Mouse (Mus musculus) kidney, postnatal 0 days (tissue): ENCODE data around the gene Gm20388. TPM values are rescaled to one million over a fixed set of nuclear protein-coding genes. Genes with fewer than 3 reads are reported as not detected.

Experiments
- ATAC-seq: fragments of 200-750 bp; cut with Nextera tagmentation; replicated peaks from 2 replicates; pipeline ENCODE4 v1.8.0; 2017; ENCODE audit warnings: low read depth, moderate number of reproducible peaks, moderate TSS enrichment, moderate library complexity; ENCODE audit not compliant: low FRiP score
- DNase-seq: peaks from one replicate; pipeline ENCODE4 v3.0.0-alpha.2; 2016; ENCODE audit warnings: low spot score
- H3K27ac ChIP-seq: fragments of 300-500 bp; sonication (generic); 2 replicates; pipeline ENCODE4 v1.5.1; 2014; ENCODE audit warnings: mild to moderate bottlenecking
- H3K27me3 ChIP-seq: fragments of 300-500 bp; sonication (generic); 2 replicates; pipeline ENCODE4 v1.6.1; 2014; ENCODE audit warnings: low read length, mixed read lengths; ENCODE audit not compliant: insufficient read depth
- H3K36me3 ChIP-seq: fragments of 300-500 bp; sonication (generic); 2 replicates; pipeline ENCODE4 v1.6.1; 2014; ENCODE audit warnings: low read length, mixed read lengths; ENCODE audit not compliant: insufficient read depth
- H3K4me1 ChIP-seq: fragments of 300-500 bp; sonication (generic); replicated peaks from 2 replicates; pipeline ENCODE4 v1.6.1; 2014; ENCODE audit warnings: antibody characterized with exemption, low read length, mixed read lengths; ENCODE audit not compliant: insufficient read depth
- H3K4me2 ChIP-seq: fragments of 300-500 bp; sonication (generic); 2 replicates; pipeline ENCODE4 v1.6.1; 2014; ENCODE audit warnings: mild to moderate bottlenecking, low read length, moderate library complexity, mixed read lengths
- H3K4me3 ChIP-seq: fragments of 300-500 bp; sonication (generic); replicated peaks from 2 replicates; pipeline ENCODE4 v1.5.1; 2014; ENCODE audit warnings: low read depth, low read length
- H3K9ac ChIP-seq: fragments of 300-500 bp; sonication (generic); 2 replicates; pipeline ENCODE4 v1.6.1; 2014; ENCODE audit warnings: low read depth, low read length
- H3K9me3 ChIP-seq: fragments of 300-500 bp; sonication (generic); replicated peaks from 2 replicates; pipeline ENCODE4 v1.6.1; 2016; ENCODE audit warnings: low read length, inconsistent platforms, mixed read lengths
- CTCF ChIP-seq: IDR thresholded peaks from 2 replicates; pipeline ENCODE4 v1.5.1; 2016; ENCODE audit warnings: antibody characterized with exemption, low read depth, mild to moderate bottlenecking, moderate library complexity
- WGBS: fragments of 180-500 bp; shearing (Covaris S2); extraction: QIAGEN DNeasy Blood & Tissue Kit; methylation state at CpG from one replicate; pipeline ENCODE4 v1.1.7; 2014; 5-methylcytosine and 5-hydroxymethylcytosine counted together
- polyA plus RNA-seq: library from polyadenylated mRNA; unstranded; fragments of >200 nt; fragmentation: Nextera tagmentation; extraction: Ambion mirVana; gene quantifications from 2 replicates; pipeline ENCODE4 v1.2.1, GENCODE M21; 2015

Gm20388 gene
- polyA plus RNA-seq, 1 experiment from 2014 or later, result not detected

GRCm38 (mm10) chr8:120505619-120506310 is 595.1 kb downstream of the Gm20388 start:
- WGBS, result 39% methylated on average over 23 of the region's 23 CpGs
- Histone ChIP-seq H3K9ac (0 out of 2 replicates have a peak overlapping the region, but pooled peaks have one; percentile 35), H3K27ac (no peak overlapping the region)

GRCm38 (mm10) chr8:120506562-120506961 is 595.9 kb downstream of the Gm20388 start:
- H3K27me3 ChIP-seq, result no peaks in the 10 kb centered on the region
- H3K27ac ChIP-seq, result no peak overlapping the region
- DNase-seq (no peak), ATAC-seq (no peak)
- no peak overlapping the region for H3K9ac ChIP-seq
- peak; percentile 58 for TF ChIP-seq CTCF
- H3K4me3 ChIP-seq, result no peak overlapping the region
- H3K4me1 ChIP-seq, result peaks cover 53% of the 10 kb centered on the region
- H3K4me2 ChIP-seq, result no peak overlapping the region
- 40% methylated on average over 2 of the region's 2 CpGs for WGBS
- H3K36me3 ChIP-seq, result no peaks in the 10 kb centered on the region
- H3K9me3 ChIP-seq, result no peaks in the 10 kb centered on the region

More at GRCm38 (mm10) chr8:120505619-120506310, 595.1 kb downstream of the Gm20388 start:
- DNase-seq (no peak), ATAC-seq (no peak)
- no peak for TF ChIP-seq CTCF
- H3K4me3 ChIP-seq, result no peak overlapping the region
- H3K9me3 ChIP-seq, result no peaks in the 10 kb centered on the region
- peak overlapping the region; percentile 45 for H3K4me2 ChIP-seq
- no peaks in the 10 kb centered on the region for H3K27me3 ChIP-seq
- peaks cover 49% of the 10 kb centered on the region for H3K4me1 ChIP-seq
- H3K36me3 ChIP-seq, result no peaks in the 10 kb centered on the region

- WGBS, result 93% methylated on average over 9 of the region's 9 CpGs
- Histone ChIP-seq H3K27ac (no peak overlapping the region), H3K36me3 (no peaks in the 10 kb centered on the region), H3K4me1 (peaks cover 52% of the 10 kb centered on the region), H3K9me3 (no peaks in the 10 kb centered on the region), H3K9ac (no peak overlapping the region), H3K4me3 (no peak overlapping the region), H3K4me2 (no peak overlapping the region), H3K27me3 (no peaks in the 10 kb centered on the region)
- TF ChIP-seq CTCF, result no peak
- DNase-seq, result no peak
- no peak for ATAC-seq
These were observed 596.6 kb downstream of the Gm20388 start for GRCm38 (mm10) chr8:120507290-120507689.

- 12% methylated on average over 21 of the region's 21 CpGs for WGBS
- peak; percentile 46 for TF ChIP-seq CTCF
- Histone ChIP-seq H3K27me3 (no peaks in the 10 kb centered on the region), H3K36me3 (no peaks in the 10 kb centered on the region), H3K4me1 (peaks cover 46% of the 10 kb centered on the region), H3K9me3 (no peaks in the 10 kb centered on the region), H3K9ac (no peak overlapping the region), H3K4me2 (peak overlapping the region; percentile 44), H3K4me3 (no peak overlapping the region), H3K27ac (no peak overlapping the region)
- peak; percentile 78 for DNase-seq
- peak; percentile 38; the same call in 1 of the 2 replicates for ATAC-seq
These were observed 598.7 kb downstream of the Gm20388 start for GRCm38 (mm10) chr8:120509136-120510034.

GRCm38 (mm10) chr8:120510035-120510416 is 599.4 kb downstream of the Gm20388 start:
- no peak for ATAC-seq
- Histone ChIP-seq H3K9me3 (no peaks in the 10 kb centered on the region), H3K4me3 (no peak overlapping the region), H3K27me3 (no peaks in the 10 kb centered on the region), H3K4me1 (peaks cover 40% of the 10 kb centered on the region), H3K36me3 (no peaks in the 10 kb centered on the region), H3K9ac (no peak overlapping the region), H3K4me2 (no peak overlapping the region), H3K27ac (no peak overlapping the region)
- DNase-seq, result no peak
- 11% methylated on average over 4 of the region's 6 CpGs for WGBS
- TF ChIP-seq CTCF, result 0 out of 2 replicates have a peak, but pooled peaks have one; percentile 7

GRCm38 (mm10) chr8:120510863-120511457 is 600.3 kb downstream of the Gm20388 start:
- TF ChIP-seq CTCF, result no peak
- 46% methylated on average over 5 of the region's 5 CpGs for WGBS
- DNase-seq (no peak), ATAC-seq (no peak)
- H3K9me3 ChIP-seq, result no peaks in the 10 kb centered on the region
- H3K27ac ChIP-seq, result no peak overlapping the region
- peaks cover 33% of the 10 kb centered on the region for H3K4me1 ChIP-seq
- no peaks in the 10 kb centered on the region for H3K27me3 ChIP-seq
- no peak overlapping the region for H3K4me3 ChIP-seq
- no peaks in the 10 kb centered on the region for H3K36me3 ChIP-seq
- no peak overlapping the region for H3K4me2 ChIP-seq
- H3K9ac ChIP-seq, result no peak overlapping the region
